Mouse (Mus musculus) lung, embryonic 15.5 days (tissue): ENCODE data around the gene Mob3a. TPM values are rescaled to one million over a fixed set of nuclear protein-coding genes. Genes with fewer than 3 reads are reported as not detected.

ENCODE experiments used
- ATAC-seq: fragments of 200-750 bp; cut with Nextera tagmentation; 2 replicates; pipeline ENCODE4 v1.8.0; 2017; ENCODE audit warnings: moderate number of reproducible peaks, borderline replicate concordance; ENCODE audit not compliant: low FRiP score, low TSS enrichment; ENCODE audit errors: extremely low read depth
- H3K27ac ChIP-seq: fragments of 300-500 bp; sonication (generic); 2 replicates; pipeline ENCODE4 v1.5.1; 2015; ENCODE audit warnings: moderate library complexity, mild to moderate bottlenecking, inconsistent platforms
- H3K27me3 ChIP-seq: fragments of 300-500 bp; sonication (generic); 2 replicates; pipeline ENCODE4 v1.6.1; 2015; ENCODE audit warnings: inconsistent platforms
- H3K36me3 ChIP-seq: fragments of 300-500 bp; sonication (generic); 2 replicates; pipeline ENCODE4 v1.6.1; 2015; ENCODE audit warnings: inconsistent platforms
- H3K4me1 ChIP-seq: fragments of 300-500 bp; sonication (generic); 2 replicates; pipeline ENCODE4 v1.6.1; 2015; ENCODE audit warnings: inconsistent platforms
- H3K4me2 ChIP-seq: fragments of 300-500 bp; sonication (generic); 2 replicates; pipeline ENCODE4 v1.6.1; 2015; ENCODE audit warnings: inconsistent platforms, mild to moderate bottlenecking, moderate library complexity
- H3K4me3 ChIP-seq: fragments of 300-500 bp; sonication (generic); 2 replicates; pipeline ENCODE4 v1.5.1; 2015; ENCODE audit warnings: mild to moderate bottlenecking, inconsistent platforms
- H3K9ac ChIP-seq: fragments of 300-500 bp; sonication (generic); 2 replicates; pipeline ENCODE4 v1.6.1; 2015; ENCODE audit warnings: inconsistent platforms
- H3K9me3 ChIP-seq: fragments of 300-500 bp; sonication (generic); 2 replicates; pipeline ENCODE4 v1.6.1; 2016; ENCODE audit warnings: inconsistent platforms
- WGBS: fragments of 180-500 bp; shearing (Covaris S2); methylation state at CpG from one replicate; pipeline ENCODE4 v1.1.7; 2015; 5-methylcytosine and 5-hydroxymethylcytosine counted together
- polyA plus RNA-seq: library from polyadenylated mRNA; unstranded; fragments of >200 nt; fragmentation: Nextera tagmentation; extraction: Ambion mirVana; gene quantifications from 2 replicates; pipeline ENCODE4 v1.2.1, GENCODE M21; 2015

Gene Mob3a
- polyA plus RNA-seq, 1 experiment from 2014 or later, result 44.7 TPM

DNA sequence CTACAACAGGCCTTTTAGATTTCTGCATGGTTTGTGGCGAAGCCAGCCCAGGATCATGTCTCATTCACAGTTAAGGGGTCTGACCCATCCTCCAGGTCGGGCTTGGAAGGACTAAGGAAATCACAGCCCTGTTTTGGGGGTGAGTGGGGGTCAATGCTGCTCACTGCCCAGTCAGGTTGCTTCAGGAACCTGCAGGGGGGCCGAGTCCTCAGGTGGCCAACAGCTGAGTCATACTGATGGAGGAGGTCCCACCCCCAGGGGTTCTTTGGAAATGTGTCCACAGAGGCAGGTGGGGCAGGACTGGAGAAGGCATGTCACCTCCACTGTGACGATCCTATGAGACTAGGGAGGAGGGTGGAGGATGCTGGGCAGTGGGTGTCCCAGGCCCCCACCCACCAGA is 36.3 kb downstream of the Mob3a start:
- peak overlapping the region; percentile 81 for H3K27ac ChIP-seq
- H3K4me1 ChIP-seq, result peaks cover 48% of the 10 kb centered on the region
- peaks cover 49% of the 10 kb centered on the region for H3K36me3 ChIP-seq
- 0 out of 2 replicates have a peak overlapping the region, but pooled peaks have one; percentile 13 for H3K4me2 ChIP-seq
- H3K9me3 ChIP-seq, result no peaks in the 10 kb centered on the region
- no peak overlapping the region for H3K4me3 ChIP-seq
- no peaks in the 10 kb centered on the region for H3K27me3 ChIP-seq
- WGBS, result 40% methylated on average over 4 of the region's 4 CpGs
- no peak overlapping the region for H3K9ac ChIP-seq
- ATAC-seq, result no peak

DNA sequence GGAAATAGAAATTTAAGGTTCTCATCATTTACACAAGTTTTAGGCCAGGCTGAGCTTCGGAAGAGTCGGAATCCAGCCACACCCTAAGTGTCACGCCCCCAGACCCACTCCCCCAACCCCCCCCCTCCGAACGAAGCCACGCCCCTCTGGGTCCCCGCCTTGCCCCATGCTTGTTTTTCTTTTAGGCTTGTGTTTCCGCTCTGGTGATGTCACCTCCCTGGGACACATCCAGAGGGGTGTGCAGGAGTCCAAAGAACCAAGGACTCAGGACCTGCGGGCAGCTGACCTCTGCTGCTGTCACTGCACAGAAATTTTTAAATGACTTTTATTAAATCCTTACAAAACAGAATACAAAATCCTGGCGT is 36.8 kb downstream of the Mob3a start:
- H3K27ac ChIP-seq, result peak overlapping the region; percentile 81
- peaks cover 48% of the 10 kb centered on the region for H3K4me1 ChIP-seq
- H3K27me3 ChIP-seq, result no peaks in the 10 kb centered on the region
- 0 out of 2 replicates have a peak overlapping the region, but pooled peaks have one; percentile 0 for H3K4me3 ChIP-seq
- no peak overlapping the region for H3K9ac ChIP-seq
- no peaks in the 10 kb centered on the region for H3K9me3 ChIP-seq
- ATAC-seq, result peak; percentile 60; the same call in 1 of the 2 replicates
- H3K36me3 ChIP-seq, result peaks cover 45% of the 10 kb centered on the region
- WGBS, result 6% methylated on average over 10 of the region's 10 CpGs
- peak overlapping the region; percentile 37 for H3K4me2 ChIP-seq

DNA sequence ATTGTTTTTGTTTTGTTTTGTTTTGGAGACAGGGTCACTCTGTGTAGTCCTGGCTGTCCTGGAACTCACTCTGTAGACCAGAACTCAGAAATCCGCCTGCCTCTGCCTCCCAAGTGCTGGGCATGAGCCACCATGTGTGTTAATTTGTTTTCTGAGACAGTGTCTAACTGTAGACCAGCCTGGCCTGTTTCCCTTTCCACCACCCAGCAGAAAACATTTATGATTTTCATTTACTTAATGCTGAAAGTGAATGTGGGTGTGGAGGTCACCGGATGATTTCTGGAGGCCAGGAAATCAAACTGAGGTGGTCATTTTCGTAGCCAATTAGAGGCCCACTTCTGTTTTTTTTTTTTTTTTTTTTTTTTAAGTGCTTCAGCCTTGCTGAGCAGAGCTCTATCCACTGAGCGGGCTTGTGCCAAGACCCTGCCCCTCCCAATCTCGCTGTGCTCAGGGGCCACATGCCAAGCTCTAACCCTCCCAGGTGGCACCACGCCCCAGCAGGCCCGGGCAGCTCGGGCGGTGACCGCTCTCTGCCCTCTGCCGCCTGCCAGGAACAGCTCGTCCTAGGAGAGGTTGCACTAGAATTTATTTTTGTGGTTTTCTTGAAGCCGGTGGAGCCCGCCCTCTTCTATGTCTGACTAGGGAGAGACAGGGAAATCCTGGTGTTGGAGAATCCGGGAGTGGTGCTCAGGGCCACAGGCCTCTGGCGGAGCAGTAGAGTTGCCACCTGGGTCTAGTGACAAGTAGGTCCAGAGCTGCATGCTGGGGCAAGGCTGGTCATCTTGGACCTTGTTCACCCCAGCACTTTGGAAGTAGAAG is 37.4 kb downstream of the Mob3a start:
- Histone ChIP-seq H3K9me3 (no peaks in the 10 kb centered on the region), H3K27me3 (no peaks in the 10 kb centered on the region), H3K4me2 (peak overlapping the region; percentile 37), H3K4me3 (0 out of 2 replicates have a peak overlapping the region, but pooled peaks have one; percentile 0), H3K9ac (0 out of 2 replicates have a peak overlapping the region, but pooled peaks have one; percentile 17), H3K4me1 (peaks cover 48% of the 10 kb centered on the region), H3K36me3 (peaks cover 39% of the 10 kb centered on the region), H3K27ac (peak overlapping the region; percentile 81)
- ATAC-seq, result peak; percentile 71
- 11% methylated on average over 16 of the region's 16 CpGs for WGBS

DNA sequence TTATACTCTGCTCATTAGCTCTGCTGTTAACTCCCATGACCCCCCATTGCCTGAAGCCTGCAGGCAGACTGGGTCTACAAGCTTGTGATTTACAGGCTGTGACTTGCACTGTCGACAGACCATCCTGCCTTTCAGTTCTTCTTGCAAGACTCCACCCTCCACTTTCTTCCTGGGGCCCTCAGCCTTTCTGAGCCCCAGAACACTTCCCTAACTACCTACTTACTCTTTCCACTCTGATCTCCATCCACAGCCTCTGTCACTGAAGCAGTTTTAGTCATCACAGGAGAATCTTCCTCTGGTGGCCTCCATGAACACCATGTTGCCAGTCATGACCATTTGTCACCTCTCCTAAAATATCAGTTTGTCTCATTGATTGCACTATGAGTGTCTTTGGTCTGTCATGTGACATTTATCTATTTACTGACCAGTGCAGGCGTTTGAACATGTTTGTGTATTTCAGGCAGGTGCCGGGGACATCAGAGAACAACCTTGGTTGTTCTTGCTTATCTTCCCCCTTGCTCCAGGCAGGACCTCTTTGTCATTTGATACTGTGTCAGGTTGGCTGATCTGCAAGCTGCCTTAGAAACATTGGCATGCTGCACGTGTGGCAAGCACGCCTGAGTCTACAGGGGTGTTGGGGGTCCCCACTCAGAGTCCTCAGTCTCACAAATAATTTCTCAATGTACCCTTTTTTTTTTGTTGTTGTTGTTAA is 38.1 kb downstream of the Mob3a start:
- 22% methylated on average over 5 of the region's 5 CpGs for WGBS

DNA sequence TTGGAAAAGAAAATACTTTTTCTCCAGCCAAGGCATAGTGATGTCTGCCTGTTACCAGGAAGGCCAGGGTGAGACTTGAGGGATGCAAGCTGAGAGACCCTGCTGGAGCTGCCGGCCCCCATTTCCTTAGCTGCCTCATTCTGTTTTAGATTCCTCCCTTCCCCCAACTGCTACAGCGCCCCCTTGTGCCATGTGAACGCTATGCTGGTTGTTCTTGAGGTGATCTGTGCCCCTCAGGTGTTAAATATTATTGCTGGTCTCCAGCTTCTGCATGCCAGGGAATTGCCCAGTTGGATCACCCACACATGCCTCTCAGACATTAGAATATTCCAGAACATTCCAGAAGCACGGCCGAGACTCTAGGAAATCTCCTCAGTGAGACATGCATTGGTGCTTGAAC is 40.6 kb downstream of the Mob3a start:
- ATAC-seq, result no peak
- H3K4me3 ChIP-seq, result no peak overlapping the region
- WGBS, result 31% methylated on average over 5 of the region's 5 CpGs
- H3K4me2 ChIP-seq, result no peak overlapping the region
- H3K9me3 ChIP-seq, result no peaks in the 10 kb centered on the region
- peaks cover 6% of the 10 kb centered on the region for H3K36me3 ChIP-seq
- no peaks in the 10 kb centered on the region for H3K27me3 ChIP-seq
- peaks cover 49% of the 10 kb centered on the region for H3K4me1 ChIP-seq
- no peak overlapping the region for H3K27ac ChIP-seq
- H3K9ac ChIP-seq, result no peak overlapping the region; the same call in 1 of the 2 replicates

More for the DNA sequence above, 38.1 kb downstream of the Mob3a start:
- Histone ChIP-seq H3K9me3 (no peaks in the 10 kb centered on the region), H3K27ac (peak overlapping the region; percentile 81), H3K9ac (no peak overlapping the region), H3K4me2 (no peak overlapping the region), H3K4me1 (peaks cover 53% of the 10 kb centered on the region), H3K4me3 (no peak overlapping the region), H3K36me3 (peaks cover 31% of the 10 kb centered on the region), H3K27me3 (no peaks in the 10 kb centered on the region)
- no peak for ATAC-seq

DNA sequence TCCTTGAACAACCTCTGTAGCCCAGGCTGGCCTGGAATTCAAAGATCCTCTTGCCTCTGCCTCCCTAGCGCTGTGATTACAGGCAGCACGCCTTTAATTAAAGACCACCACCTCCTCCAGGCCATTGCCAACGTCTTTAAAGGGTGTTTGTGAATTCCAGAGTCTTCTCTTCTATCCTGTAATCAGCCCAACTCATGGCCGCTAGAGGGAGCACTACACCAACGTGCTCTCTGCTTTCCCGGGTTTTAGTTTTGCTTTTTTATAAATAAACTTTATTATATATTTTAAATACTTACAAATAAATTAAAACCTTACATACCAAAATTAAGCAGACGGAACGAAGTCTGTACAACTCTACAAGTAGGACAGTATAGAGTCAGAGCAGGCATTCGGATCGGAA is 42.6 kb downstream of the Mob3a start:
- 13% methylated on average over 10 of the region's 10 CpGs for WGBS
- Histone ChIP-seq H3K9me3 (no peaks in the 10 kb centered on the region), H3K4me1 (peaks cover 44% of the 10 kb centered on the region), H3K9ac (no peak overlapping the region), H3K36me3 (no peaks in the 10 kb centered on the region), H3K27ac (peak overlapping the region; percentile 11; the same call in 1 of the 2 replicates), H3K27me3 (no peaks in the 10 kb centered on the region), H3K4me3 (peak overlapping the region; percentile 25), H3K4me2 (peak overlapping the region; percentile 44)
- no peak for ATAC-seq

DNA sequence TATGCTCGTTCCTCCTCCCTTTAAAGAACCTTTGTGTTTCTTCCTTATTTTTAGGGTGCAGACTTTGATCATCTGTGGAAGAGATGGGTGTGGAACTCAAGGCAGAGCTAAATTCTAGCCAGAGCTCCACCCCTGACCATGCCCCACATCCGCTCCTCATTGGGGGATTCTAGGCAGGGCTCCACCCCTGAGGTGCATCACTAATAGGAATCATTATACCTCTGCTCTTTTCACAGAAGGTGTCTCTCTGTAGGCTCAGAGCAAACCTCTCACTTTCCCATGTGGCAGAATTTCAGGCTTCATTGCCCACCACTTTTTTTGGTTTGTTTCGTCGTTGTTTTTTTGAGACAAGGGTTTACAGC is 43.0 kb downstream of the Mob3a start:
- Histone ChIP-seq H3K4me3 (no peak overlapping the region), H3K4me2 (peak overlapping the region; percentile 44), H3K9me3 (no peaks in the 10 kb centered on the region), H3K27me3 (no peaks in the 10 kb centered on the region), H3K27ac (peak overlapping the region; percentile 11; the same call in 1 of the 2 replicates), H3K36me3 (no peaks in the 10 kb centered on the region), H3K4me1 (peaks cover 40% of the 10 kb centered on the region), H3K9ac (no peak overlapping the region)
- 57% methylated on average over 4 of the region's 4 CpGs for WGBS
- no peak for ATAC-seq

DNA sequence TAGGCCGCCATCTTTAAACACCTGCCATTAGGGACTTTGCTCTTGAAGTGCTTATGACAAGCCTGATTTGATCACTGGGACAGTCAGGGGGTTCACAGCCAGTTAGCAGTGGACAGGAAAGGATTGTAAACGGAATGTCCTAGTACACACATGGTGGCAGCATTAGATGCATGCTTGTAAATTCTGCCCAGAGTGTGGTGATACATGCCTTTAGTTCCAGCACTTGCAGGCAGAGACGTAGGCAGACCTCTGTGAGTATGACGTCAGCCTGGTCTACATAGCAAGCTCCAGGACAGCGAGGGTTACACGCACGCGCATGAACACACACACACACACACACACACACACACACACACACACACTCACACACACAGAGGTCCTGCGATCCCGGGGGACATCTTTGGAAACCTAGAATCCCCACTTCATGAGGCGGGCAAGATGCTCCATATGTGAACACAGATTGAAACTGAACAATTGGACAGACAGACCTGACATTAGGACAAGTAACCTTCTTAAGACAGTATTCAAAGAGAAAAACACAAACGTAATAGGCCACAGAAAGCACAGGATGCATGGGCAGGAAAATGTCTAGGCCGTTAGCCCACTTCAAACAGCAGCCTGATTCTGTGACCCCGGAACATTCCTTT is 43.5 kb downstream of the Mob3a start:
- 83% methylated on average over 14 of the region's 14 CpGs for WGBS
- H3K36me3 ChIP-seq, result no peaks in the 10 kb centered on the region
- H3K9ac ChIP-seq, result no peak overlapping the region
- peaks cover 35% of the 10 kb centered on the region for H3K4me1 ChIP-seq
- no peak overlapping the region for H3K4me2 ChIP-seq
- no peak overlapping the region for H3K4me3 ChIP-seq
- H3K27ac ChIP-seq, result 0 out of 2 replicates have a peak overlapping the region, but pooled peaks have one; percentile 11
- no peaks in the 10 kb centered on the region for H3K9me3 ChIP-seq
- H3K27me3 ChIP-seq, result no peaks in the 10 kb centered on the region
- ATAC-seq, result no peak

DNA sequence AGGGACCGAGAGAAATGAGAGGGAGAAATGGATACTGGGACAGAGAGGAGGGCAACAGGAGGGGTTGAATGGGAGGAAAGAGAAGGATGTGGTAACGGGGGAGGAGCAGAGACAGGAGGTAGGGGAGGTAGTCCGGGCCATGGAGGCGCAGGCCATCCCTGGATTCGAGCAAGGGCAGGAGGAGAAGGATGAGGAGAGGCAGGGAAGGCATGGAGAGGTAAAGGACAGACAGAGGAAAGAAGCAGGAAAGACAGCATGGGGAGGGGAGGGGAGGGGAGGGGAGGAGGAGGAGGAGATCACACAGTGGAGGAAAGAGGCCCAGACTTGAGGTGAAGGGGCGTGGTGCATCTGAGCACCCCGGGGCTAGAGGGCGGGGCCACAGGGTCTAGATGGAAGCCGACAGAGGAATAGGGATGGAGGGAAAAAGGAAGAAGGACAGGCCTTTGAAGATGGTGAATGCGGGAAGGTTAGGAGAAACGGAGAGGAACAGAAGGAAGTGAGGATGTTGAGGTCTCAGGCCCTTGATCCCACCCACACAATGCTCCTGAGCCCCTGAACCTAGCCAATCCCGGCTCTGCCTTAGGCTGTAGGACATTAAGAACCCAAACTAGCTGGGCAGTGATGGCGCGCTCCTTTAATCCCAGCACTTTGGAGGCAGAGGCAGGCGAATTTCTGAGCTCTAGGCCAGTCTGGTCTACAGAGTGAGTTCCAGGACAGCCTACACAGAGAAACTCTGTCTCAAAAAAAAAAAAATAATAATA is 44.7 kb downstream of the Mob3a start, which contains the start of gene Btbd2:
Gene Btbd2, minus strand, starts transcription at position 209 of the 761 bp plus-strand sequence.
- WGBS, result 18% methylated on average over 15 of the region's 15 CpGs
- Histone ChIP-seq H3K9me3 (no peaks in the 10 kb centered on the region), H3K27me3 (no peaks in the 10 kb centered on the region), H3K9ac (peak within 1 kb of the TSS; percentile 94), H3K4me3 (peak within 1 kb of the TSS; percentile 94), H3K27ac (peak within 1 kb of the TSS; percentile 95), H3K4me2 (peak within 1 kb of the TSS; percentile 85), H3K36me3 (no peaks in the 10 kb centered on the region), H3K4me1 (peaks cover 31% of the 10 kb centered on the region)
- ATAC-seq, result no peak; the same call in 1 of the 2 replicates

DNA sequence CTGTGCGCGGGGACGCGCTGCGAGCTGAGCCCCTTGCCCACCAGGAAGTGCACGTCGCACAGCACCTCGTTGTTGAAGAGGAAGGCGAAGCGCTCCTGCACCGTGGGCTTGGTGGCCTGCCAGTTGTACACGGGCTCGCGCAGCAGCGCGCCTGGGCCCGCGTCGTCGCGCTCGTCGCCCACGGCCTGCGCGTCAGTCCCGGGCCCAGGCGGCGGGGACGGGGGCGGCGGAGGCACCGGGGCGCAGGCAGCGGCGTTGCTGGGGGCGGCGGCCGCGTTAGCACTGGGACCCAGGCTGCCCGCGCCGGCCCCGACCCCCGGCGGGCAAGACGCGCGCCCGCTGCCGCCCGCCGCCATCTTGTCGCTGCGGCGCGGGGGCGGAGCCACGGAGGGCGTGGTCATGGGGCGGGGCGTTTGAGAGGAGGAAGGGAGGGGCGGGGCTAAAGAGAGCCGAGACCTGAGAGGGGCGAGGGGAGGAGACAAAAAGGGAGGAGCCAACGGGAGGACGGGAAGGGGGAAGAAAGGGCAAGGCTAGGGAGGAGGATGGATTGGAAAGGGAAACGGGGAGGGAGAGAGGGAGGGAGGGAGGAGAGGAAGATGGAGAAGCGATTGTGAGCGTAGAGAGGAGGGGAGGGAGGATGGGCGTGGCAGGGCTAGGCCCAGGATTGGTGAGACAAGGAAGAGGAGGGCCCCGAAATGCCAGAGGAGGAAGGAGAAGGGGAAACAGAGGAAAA is 45.5 kb downstream of the Mob3a start:
- Histone ChIP-seq H3K36me3 (no peaks in the 10 kb centered on the region), H3K27me3 (no peaks in the 10 kb centered on the region), H3K27ac (peak overlapping the region; percentile 95), H3K4me3 (peak overlapping the region; percentile 94), H3K4me2 (peak overlapping the region; percentile 85), H3K4me1 (peaks cover 29% of the 10 kb centered on the region), H3K9me3 (no peaks in the 10 kb centered on the region), H3K9ac (peak overlapping the region; percentile 94)
- WGBS, result under 1% methylated on average over 65 of the region's 72 CpGs
- ATAC-seq, result peak; percentile 87
